Mouse (Mus musculus) CD8-positive naive resting alpha-beta T cell, adult 2 months (primary cell): ENCODE results near the gene Olfr543.
"Not testable (repeated sequence)": the region's sequence is repeated elsewhere in the genome, so short reads cannot be mapped to it uniquely, and the experiment has no call there.

Experiments
- DNase-seq, 2 experiments: peaks; one replicate each; pipeline ENCODE4 v3.0.0; 2022; ENCODE audit warnings: low read depth in 2 of 2, low spot score in 2 of 2

Olfr543 gene

DNA sequence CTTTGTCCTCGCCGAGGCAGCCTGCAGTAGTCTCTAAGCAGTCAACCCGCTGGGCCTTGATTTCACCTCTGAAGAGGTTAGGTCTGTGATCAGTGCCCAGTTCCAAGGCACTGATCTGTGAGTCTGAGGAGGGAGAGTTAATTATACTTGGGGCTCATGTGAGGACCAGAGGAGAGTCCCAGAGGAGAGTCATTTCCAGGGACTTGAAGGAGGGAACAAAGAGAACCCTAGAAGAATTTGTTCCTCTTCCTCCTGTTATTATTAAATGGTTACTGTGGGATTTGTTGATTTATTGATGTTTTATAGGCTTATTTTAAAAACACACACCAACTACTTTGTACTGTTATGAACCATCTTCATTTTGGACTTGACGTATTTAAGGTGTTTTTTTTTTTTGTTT is at the start of gene Olfr543:
TSS of gene Olfr543 (minus strand) at position 101 of the 400 bp plus-strand sequence.
- no peak for DNase-seq

DNA sequence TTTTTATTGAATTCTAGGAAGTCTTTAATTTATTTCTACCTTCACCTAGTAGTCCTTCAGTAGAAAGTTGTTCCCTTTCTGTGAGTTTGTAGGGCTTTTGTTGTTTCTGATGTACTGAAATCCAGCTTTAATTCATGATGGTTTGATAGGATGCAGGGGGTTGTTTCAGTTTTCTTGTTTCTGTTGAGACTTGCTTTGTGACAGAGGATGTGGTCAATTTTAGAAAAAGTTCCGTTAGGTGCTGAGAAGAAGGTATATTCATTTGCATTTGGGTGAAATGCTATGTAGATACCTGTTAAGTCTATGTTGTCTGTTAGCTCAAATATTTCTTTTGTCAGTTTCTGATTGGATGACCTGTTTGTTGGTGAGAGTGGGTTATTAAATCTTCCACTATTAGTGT is 47.6 kb upstream of the Olfr543 start:
- DNase-seq = no peak

DNA sequence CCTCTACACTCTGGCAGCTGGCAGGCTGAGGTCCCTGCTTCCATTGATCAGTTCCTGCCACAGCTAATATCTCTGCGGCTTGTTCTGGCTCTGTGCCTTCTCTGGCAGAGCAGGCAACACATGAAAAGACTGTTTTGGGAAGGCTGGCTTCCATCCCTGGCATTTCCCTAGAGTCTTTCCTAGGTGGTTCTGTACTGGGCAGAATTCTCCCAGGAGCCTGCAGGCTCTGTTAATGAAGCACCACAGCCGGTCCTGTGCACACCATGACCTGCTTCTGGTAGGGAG is 35.5 kb upstream of the Olfr543 start:
- DNase-seq = no peak

DNA sequence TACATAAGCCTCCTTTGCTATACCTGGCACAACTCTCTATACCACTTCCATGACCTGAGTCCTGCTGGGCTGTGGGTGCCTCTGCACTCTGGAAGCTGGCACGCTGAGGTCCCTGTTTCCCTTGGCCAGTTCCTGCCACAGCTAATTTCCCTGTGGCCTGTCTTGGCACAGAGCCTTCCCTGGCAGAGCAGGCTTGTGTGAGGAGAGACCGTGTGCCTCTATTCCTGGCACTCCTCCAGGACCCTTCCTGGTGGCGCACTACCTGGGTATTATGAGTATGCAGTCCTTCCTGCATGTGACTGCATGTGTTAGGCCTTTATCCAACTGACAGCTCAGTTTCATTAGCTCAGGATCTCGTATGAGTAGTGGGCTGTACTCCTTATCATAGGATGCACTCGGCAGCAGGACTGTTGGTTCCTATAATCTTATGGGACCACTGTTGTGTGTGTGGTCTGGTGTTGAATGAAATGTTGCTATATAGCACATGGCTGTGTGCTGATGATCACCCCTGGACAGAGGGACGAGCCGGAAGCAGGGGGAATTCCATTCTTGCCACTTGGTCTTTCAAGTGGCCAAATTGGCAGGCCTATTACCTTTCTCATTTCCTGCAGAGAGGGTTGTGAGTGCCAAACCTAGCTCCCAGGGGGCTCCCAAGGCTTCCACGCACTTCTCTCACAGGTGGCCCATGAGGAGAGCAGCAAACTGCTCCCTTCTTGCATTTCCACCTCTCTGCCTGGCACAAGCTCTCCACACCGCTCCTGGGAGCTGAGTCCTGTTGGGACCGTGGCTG is 35.0 kb upstream of the Olfr543 start:
- no peak for DNase-seq

DNA sequence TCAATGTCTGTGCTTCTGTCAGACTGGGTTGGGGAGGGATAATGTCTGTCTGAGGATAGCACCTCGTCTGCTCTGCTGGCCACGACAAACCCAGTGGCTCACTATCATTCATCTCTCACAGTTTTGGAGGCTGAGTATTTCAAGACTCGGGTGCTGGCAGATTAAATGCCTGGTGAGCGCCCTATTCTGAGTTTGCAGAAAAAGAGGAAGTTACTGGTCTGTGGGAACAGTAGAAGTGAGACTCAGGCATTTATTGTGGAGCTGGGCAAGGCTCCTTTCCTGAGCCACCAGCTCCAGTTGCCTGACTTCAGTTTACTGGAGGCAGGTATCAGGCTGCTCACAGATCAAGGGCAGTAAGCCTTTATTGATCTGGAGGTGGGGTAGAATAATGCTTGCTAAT is 32.7 kb upstream of the Olfr543 start:
- no peak for DNase-seq

DNA sequence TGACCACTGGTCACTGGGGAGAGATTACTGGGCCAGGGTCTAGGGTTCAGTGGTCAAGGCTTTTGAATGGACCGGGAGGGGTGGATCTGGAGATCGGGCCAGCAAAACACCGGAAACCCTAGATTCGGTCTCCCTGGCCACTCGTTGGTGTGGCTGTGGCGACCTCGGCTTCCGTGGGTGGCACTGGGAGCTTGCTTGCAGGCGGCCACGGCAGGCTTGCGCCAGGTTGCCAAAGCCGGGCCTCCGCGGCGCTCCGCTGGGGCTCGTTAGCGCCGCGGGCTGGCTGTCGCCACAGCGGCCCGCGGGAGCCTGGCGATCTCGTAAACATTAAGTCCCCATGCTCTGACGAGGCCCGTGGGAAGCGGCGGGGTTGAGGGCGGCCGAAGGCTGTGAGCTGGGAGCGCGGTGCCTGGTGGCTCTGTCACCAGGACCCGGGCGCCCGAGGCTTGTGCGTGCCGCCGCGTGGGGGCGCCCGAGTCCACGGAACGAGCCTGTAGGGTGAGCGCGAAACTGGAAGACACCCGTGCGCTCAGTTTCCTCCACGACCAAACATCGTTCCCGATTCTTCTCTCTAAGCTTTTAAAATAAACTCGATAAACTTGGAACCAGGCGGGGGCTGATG is 31.4 kb upstream of the Olfr543 start:
- peak; percentile 69 to 80 for DNase-seq

DNA sequence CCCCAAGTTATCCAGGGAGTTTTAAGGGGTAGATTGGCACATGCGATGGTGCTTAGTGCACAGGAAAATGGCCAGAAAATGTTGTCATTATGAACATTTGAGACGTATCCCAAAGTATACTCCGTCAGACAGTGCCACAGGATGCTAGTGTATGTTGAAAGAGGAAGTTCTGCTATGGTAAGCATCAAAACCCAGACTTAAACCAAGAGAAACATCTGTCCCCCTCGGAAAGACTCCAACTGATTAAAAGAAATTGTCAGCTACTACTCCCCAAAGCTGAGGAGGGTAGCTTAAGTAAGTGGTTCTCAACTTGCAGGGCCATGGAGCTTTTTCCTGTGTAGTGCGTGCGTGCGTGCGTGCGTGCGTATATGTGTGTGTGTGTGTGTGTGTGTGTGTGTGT is 30.4 kb upstream of the Olfr543 start:
- no peak for DNase-seq

DNA sequence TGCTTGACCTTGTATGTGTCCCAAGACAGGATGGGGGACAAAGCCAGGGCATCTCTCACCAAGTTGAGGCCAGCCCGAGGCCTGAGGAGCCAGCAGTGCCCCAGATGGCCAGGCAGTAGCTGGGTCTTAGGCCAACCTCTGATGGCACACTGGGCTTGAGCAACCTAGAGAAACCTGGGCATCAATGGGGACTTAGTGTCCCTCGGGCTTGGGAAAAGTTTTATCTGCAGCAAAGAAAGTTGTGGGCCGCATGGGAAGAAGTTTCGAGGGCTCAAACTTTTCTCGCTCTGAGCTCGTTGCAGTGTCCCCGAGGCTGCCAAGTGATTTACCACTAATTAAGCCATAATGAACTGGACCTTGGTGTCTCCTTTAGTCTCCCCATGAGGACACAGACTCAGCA is 28.2 kb upstream of the Olfr543 start:
- no peak for DNase-seq

DNA sequence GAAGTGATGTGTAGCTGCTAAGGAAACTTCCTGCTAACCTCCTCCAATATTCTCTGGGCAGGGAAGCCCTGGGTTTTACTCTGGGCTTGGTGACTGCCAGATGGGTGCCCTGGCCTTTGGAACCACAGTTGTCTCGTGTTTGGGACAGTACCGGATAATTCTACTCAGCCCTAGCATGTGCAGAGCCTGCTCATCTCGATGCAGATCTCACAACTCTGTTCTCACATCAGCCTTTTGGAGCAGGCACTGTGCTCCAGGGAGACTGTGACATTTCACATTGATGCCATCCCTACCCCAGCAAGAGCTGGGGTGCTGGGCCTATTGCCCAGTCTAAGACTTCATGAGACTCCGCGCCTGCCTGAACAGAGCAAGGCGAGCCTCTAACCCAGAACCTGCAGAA is 27.2 kb upstream of the Olfr543 start:
- DNase-seq = no peak

DNA sequence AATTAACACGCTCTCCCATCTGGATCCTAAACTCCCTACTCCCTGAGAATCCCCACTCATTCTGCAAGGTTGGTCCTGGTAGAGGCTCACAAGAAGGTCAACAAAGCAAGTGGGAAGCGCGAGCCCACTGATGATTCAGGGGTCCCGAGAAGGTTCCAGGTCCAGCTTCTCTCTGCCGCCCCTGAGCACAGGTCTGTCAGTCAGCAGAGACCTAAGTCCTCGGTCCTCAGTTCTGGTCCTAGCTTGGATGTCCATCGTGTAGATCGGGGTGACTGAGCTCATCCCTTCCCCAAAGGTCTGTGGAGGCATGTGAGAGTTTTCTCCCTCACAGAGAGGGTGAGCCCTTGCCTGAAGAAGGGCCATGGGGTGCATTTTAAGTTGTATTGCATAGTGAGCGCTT is 26.6 kb upstream of the Olfr543 start:
- no peak for DNase-seq

DNA sequence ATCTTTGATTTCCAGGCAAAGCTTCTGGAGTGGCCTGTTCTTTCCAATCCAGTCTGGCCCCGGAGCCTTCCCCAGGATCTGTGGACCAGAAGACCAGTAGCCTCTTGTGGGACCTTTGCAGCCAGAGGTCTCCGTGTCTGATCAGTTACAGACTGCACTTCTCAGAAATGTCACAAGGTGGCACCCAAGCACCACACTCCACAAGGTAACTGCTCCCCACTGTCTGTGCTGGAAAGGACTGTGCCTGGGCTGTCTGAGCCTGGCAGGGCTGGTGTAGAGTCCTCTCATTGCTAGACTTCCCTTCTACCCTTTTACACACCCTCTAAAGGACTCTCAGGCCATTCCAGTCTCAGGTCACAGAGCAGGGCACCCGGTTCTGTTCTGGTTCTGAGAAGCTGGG is 25.4 kb upstream of the Olfr543 start:
- peak; percentile 42 to 54 for DNase-seq

DNA sequence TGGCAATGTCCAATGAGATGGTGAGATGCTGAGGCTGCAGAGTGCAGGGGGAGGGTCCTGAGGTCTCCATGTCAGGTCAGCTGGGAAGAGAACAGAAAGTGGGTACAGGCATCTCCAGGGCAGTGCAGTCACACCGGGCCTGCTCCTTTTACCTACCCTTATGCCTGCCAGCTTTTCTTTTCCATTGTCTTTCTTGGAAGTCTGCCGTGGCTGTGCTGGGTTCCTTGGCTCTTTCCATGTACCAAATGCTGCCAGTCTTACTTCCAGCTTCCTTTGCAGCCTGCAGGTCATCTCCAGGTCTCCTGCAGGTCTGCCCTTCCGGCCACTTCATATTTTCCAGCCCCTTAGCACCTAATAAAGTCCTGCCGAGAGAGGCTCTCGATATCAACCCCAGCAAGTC is 20.5 kb upstream of the Olfr543 start:
- no peak for DNase-seq

DNA sequence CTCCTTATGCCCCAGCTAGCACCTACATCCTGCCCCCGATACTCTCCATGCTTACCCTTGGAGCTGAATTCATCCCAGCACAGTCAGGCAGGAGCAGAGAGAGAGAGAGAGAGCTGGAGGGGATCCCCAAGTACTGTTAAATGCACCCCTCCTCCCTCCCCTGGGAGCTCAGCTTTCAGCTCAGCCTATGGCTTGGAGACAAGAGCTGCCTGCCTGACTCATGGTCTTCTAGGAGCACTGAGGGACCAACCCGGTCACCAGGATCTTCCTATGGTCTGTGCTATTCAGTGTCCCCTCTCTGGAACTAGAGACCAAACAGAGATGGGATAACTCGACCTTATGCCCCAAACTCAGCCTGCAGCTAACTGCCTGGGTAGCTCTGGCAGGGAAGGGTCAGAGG is 18.0 kb upstream of the Olfr543 start, which contains the start of gene Olfr545:
TSS of gene Olfr545 (minus strand) at position 101 of the 400 bp plus-strand sequence.
- DNase-seq = no peak

DNA sequence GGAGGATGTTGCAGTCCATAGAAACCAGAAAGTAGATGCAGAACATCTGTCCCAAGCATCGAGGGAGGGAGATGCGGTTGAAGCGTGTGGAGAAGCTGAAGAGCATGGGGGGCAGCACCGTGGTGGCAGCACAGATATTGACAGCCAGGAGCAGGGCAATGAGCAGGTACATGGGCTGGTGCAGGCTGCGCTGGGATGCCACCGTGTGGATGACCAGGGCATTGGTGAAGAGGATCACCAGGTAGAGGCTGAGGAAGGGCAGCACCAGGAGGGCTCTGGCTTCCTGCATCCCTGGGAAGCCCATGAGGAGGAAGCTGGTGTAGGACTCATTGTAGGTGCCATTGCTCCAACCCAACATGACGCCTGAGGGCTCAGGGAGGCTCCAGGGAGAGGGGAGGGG is 12.9 kb upstream of the Olfr543 start:
- DNase-seq = not testable (repeated sequence)

DNA sequence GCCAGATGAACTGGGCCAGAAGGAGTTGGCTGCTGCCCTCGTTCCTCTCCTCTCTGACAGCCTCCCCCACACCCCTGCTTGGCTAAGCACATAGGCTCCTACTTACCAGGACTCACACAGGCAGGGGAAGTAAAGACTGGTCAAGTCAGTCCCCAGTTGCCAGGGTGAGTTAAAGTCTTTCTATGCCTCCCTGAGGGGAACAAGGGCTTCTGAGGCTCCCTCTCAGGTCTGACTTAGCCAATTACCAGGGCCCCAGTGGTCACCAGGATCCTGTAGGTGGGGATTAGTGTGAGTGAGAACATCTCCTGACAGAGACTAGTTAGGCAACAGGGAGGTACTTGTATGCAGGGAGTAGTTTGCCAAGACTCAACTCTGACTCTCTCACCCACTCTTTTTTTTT is 6.7 kb upstream of the Olfr543 start, which contains the start of gene Olfr544:
TSS of gene Olfr544 (minus strand) at position 153 of the 400 bp plus-strand sequence.
- DNase-seq = no peak

DNA sequence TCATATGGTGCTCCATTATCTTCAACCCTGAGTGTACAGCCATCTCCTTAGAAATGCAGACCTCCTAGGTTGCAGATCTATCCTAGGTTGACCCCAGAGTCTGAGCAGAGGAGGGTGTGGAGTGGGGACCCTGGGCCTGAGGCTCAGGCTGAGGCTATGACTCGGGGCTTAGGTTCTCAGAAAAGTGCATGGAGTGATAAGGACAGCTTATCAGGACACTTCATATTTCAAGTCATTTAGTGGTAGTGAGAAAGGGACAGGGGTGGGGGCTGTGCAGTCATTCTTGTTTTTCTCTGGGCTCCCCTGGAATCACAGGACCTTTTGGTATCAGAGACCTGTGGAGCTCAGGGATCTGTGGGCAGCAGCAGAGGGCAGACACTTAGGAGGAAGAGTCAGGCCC is 4.6 kb upstream of the Olfr543 start:
- no peak for DNase-seq

DNA sequence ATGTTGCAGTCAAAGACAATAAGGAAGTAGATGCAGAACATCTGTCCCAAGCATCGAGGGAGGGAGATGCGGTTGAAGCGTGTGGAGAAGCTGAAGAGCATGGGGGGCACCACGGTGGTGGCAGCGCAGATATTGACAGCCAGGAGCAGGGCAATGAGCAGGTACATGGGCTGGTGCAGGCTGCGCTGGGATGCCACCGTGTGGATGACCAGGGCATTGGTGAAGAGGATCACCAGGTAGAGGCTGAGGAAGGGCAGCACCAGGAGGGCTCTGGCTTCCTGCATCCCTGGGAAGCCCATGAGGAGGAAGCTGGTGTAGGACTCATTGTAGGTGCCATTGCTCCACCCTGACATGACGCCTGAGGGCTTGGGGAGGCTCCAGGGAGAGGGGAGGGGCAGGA is 3.3 kb upstream of the Olfr543 start:
- not testable (repeated sequence) for DNase-seq

DNA sequence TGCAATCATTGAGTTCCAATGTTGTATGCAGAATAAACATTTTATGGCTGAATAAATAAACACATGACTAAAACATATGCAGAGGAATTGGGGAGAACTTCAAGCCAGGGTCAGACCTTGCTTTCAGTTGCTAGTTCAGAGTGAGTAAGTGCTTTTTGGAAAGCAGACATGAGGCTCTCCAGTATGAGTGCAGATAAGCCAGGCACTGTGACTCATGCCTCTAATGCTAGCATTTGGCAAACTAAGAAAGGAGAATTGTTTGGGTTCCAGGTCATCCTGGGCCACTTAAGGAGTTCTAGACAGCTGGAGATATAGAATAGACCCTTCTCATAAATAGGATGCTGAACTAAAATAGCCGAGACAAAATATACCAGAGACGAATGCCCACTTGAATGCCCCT is 2.2 kb upstream of the Olfr543 start:
- no peak for DNase-seq

DNA sequence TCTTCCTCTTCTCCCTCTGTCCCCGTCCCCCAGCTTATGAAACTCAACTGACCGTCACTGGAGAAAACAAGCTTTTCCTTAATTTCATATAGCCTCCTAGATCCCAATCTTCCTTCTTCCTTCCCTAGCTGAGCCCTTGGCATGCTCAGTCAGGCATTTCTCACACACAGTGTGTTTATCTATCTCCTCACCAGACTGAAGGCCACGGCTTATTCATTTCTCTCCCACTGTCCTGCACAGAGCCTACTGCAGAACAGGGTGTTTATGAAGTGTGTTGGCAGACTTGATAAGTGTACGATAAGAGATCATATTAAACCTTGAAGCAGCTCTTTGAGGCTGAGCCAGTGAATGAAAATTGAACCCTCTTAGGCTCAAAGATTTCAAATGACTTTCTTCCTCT is 658 bp downstream of the Olfr543 start:
- no peak for DNase-seq

DNA sequence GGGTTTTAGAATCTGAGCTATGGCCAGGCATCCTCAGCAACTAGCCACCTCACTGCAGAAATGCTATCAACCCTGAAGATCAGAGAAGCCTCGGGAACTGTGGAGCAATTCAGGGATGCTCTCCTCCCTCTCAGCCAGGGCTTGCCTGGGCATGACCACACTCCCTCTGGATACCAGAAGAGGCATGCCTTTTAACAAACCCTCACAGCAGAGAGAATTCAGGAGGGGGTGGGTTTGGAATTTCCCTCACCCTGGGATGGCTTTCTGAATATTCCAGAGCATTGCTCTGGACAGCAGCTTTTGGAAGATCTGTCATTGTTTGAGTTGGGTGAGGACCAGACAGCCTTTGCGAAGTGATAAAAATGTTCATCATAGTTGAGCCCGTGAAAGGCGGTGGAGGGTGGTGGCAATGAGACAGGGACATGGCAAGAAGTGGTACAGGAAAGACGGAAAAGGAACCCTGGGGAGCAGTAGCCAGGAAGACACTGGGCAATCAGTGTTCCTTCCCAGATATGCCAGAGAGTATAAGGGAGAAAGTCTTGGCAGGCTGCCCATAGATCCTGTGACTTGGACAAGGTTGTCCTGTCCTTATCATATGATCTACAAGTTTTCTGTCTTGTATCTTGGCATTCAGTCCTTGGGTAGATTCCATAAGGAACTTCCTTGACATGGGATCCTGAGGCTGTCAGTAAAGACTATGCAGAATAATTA is 2.0 kb downstream of the Olfr543 start:
- no peak for DNase-seq

DNA sequence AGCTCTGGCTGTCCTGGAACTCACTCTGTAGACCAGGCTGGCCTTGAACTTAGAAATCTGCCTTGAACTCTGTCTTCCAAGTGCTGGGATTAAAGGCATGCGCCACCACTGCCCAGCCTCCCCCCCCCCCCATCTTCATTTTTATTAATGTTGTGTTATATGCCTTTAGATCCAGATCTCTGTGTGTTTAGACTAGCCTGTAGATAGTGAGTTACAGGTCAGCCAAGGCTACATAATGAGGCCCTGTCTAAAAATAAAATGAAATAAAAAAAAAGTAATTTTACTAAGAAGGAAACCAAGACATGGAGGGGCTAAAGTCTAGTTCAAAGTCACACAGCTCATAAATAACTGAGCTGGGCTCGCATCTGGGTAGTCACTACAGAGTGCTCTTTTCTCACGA is 2.6 kb downstream of the Olfr543 start:
- no peak for DNase-seq

DNA sequence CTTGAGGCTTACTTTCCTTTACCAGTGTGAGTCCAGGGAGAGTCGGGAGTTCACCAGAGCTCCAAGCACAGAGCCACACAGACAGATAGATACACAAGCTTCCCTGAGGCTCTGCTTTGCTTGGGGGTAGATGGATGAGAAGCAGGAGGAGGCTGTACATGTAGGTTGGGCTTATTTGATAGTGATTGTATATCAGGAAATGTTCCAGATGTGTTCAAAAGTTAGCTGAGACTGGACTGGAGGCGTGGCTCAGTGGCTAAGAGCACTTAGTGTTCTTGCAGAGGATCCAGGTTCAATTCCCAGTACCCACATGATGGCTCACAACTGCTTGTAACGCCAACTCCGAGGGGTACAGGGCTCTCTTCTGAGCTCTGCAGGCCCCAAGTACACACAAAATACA is 3.1 kb downstream of the Olfr543 start:
- no peak for DNase-seq
